Mouse (Mus musculus) midbrain, postnatal 0 days (tissue): ENCODE results near the gene Oprl1. TPM values are rescaled to one million over a fixed set of nuclear protein-coding genes. Genes with fewer than 3 reads are reported as not detected.

ENCODE experiments used
- ATAC-seq: fragments of 200-750 bp; cut with Nextera tagmentation; 2 replicates; pipeline ENCODE4 v1.8.0; 2017; ENCODE audit warnings: moderate number of reproducible peaks, mild to moderate bottlenecking, moderate TSS enrichment, moderate library complexity; ENCODE audit not compliant: low FRiP score
- DNase-seq: peaks from one replicate; pipeline ENCODE4 v3.0.0-alpha.2; 2015; ENCODE audit warnings: low spot score
- H3K27ac ChIP-seq: fragments of 300-500 bp; sonication (generic); 2 replicates; pipeline ENCODE4 v1.5.1; 2014; ENCODE audit warnings: low read depth, mild to moderate bottlenecking, low read length, mixed read lengths
- H3K27me3 ChIP-seq: fragments of 300-500 bp; sonication (generic); 2 replicates; pipeline ENCODE4 v1.6.1; 2014; ENCODE audit warnings: low read length, control low read depth, mixed read lengths; ENCODE audit not compliant: insufficient read depth
- H3K36me3 ChIP-seq: fragments of 300-500 bp; sonication (generic); 2 replicates; pipeline ENCODE4 v1.6.1; 2014; ENCODE audit warnings: low read length, control low read depth, mixed read lengths; ENCODE audit not compliant: insufficient read depth
- H3K4me1 ChIP-seq: fragments of 300-500 bp; sonication (generic); 2 replicates; pipeline ENCODE4 v1.6.1; 2014; ENCODE audit warnings: mild to moderate bottlenecking, control low read depth, antibody characterized with exemption, low read length, mixed read lengths; ENCODE audit not compliant: insufficient read depth
- H3K4me2 ChIP-seq: fragments of 300-500 bp; sonication (generic); 2 replicates; pipeline ENCODE4 v1.6.1; 2014; ENCODE audit warnings: low read depth, mild to moderate bottlenecking, low read length, mixed read lengths; ENCODE audit not compliant: poor library complexity, severe bottlenecking
- H3K4me3 ChIP-seq: fragments of 300-500 bp; sonication (generic); 2 replicates; pipeline ENCODE4 v1.5.1; 2014; ENCODE audit warnings: low read depth, mild to moderate bottlenecking, low read length, moderate library complexity
- H3K9ac ChIP-seq: fragments of 300-500 bp; sonication (generic); replicated peaks from 2 replicates; pipeline ENCODE4 v1.6.1; 2014; ENCODE audit warnings: mild to moderate bottlenecking, low read length, moderate library complexity, mixed read lengths; ENCODE audit not compliant: poor library complexity, severe bottlenecking
- H3K9me3 ChIP-seq: fragments of 300-500 bp; sonication (generic); 2 replicates; pipeline ENCODE4 v1.6.1; 2016; ENCODE audit warnings: low read length, control low read depth
- CTCF ChIP-seq: IDR thresholded peaks from 2 replicates; pipeline ENCODE4 v1.5.1; 2016; ENCODE audit warnings: antibody characterized with exemption, mild to moderate bottlenecking
- WGBS: fragments of 180-500 bp; shearing (Covaris S2); extraction: QIAGEN DNeasy Blood & Tissue Kit; methylation state at CpG from one replicate; pipeline ENCODE4 v1.1.7; 2014; 5-methylcytosine and 5-hydroxymethylcytosine counted together
- polyA plus RNA-seq: library from polyadenylated mRNA; unstranded; fragments of >200 nt; fragmentation: Nextera tagmentation; extraction: Ambion mirVana; gene quantifications from 2 replicates; pipeline ENCODE4 v1.2.1, GENCODE M21; 2015
- total RNA-seq: library from RNA; depleted of rRNA; stranded (reverse); fragments of >200 nt; gene quantifications from 2 replicates; pipeline ENCODE4 v1.2.3, GENCODE M21; 2014; rRNA removed

The Oprl1 gene
- total and polyA plus RNA-seq, 2 experiments from 2014 or later = 88.1 to 210 TPM

- H3K4me3 ChIP-seq = peak overlapping the region; percentile 55
- no peak for DNase-seq
- no peaks in the 10 kb centered on the region for H3K9me3 ChIP-seq
- H3K27ac ChIP-seq = no peak overlapping the region
- ATAC-seq = no peak
- H3K9ac ChIP-seq = 0 out of 2 replicates have a peak overlapping the region, but pooled peaks have one; percentile 13
- H3K36me3 ChIP-seq = no peaks in the 10 kb centered on the region
- TF ChIP-seq CTCF = no peak
- H3K4me1 ChIP-seq = peaks cover 17% of the 10 kb centered on the region
- WGBS = 61% methylated on average over 2 of the region's 2 CpGs
- no peaks in the 10 kb centered on the region for H3K27me3 ChIP-seq
- H3K4me2 ChIP-seq = peak overlapping the region; percentile 76
Observed at GRCm38 (mm10) chr2:181769397-181769796, 54.6 kb downstream of the Oprl1 start.

Other genes with a start within 250 kb of the Oprl1 start
- not detected in 2 replicates for gene Abhd16b, start 221.8 kb upstream of the Oprl1 start, total RNA-seq
- not detected in 2 replicates for gene Abhd16b, start 221.8 kb upstream of the Oprl1 start, polyA plus RNA-seq
- 69.5 and 85.6 TPM in 2 replicates for gene Tpd52l2, start 217.9 kb upstream of the Oprl1 start, total RNA-seq
- 112 and 116 TPM in 2 replicates for gene Tpd52l2, start 217.9 kb upstream of the Oprl1 start, polyA plus RNA-seq
- 416 and 487 TPM in 2 replicates for gene Dnajc5, start 194.5 kb upstream of the Oprl1 start, total RNA-seq
- gene Dnajc5, start 194.5 kb upstream of the Oprl1 start, polyA plus RNA-seq = 303 and 316 TPM in 2 replicates
- 49.8 and 63.9 TPM in 2 replicates for gene Uckl1, start 130.1 kb upstream of the Oprl1 start, total RNA-seq
- gene Uckl1, start 130.1 kb upstream of the Oprl1 start, polyA plus RNA-seq = 45.2 and 52.7 TPM in 2 replicates
- 34.4 and 39.3 TPM in 2 replicates for gene Prpf6, start 123.1 kb upstream of the Oprl1 start, total RNA-seq
- gene Prpf6, start 123.1 kb upstream of the Oprl1 start, polyA plus RNA-seq = 40.5 and 40.6 TPM in 2 replicates
- 60.0 and 85.1 TPM in 2 replicates for gene Zfp512b, start 122.2 kb upstream of the Oprl1 start, total RNA-seq
- gene Zfp512b, start 122.2 kb upstream of the Oprl1 start, polyA plus RNA-seq = 81.1 and 99.7 TPM in 2 replicates
- 140 and 142 TPM in 2 replicates for gene Samd10, start 115.8 kb upstream of the Oprl1 start, total RNA-seq
- gene Samd10, start 115.8 kb upstream of the Oprl1 start, polyA plus RNA-seq = 174 and 179 TPM in 2 replicates
- not detected in 2 replicates for gene Gm29797, start 58.0 kb upstream of the Oprl1 start, total RNA-seq
- not detected in 2 replicates for gene Gm29797, start 58.0 kb upstream of the Oprl1 start, polyA plus RNA-seq
- 8.3 and 15.4 TPM in 2 replicates for gene Sox18, start 43.4 kb upstream of the Oprl1 start, total RNA-seq
- gene Sox18, start 43.4 kb upstream of the Oprl1 start, polyA plus RNA-seq = 9.2 and 11.2 TPM in 2 replicates
- gene Tcea2, start 34.7 kb upstream of the Oprl1 start, total RNA-seq = 50.8 and 54.4 TPM in 2 replicates
- 61.9 and 68.2 TPM in 2 replicates for gene Tcea2, start 34.7 kb upstream of the Oprl1 start, polyA plus RNA-seq
- 51.2 and 65.2 TPM in 2 replicates for gene Rgs19, start 21.0 kb upstream of the Oprl1 start, total RNA-seq
- 63.6 and 69.4 TPM in 2 replicates for gene Rgs19, start 21.0 kb upstream of the Oprl1 start, polyA plus RNA-seq
- gene Lkaaear1, start 16.6 kb upstream of the Oprl1 start, total RNA-seq = not detected in 2 replicates
- gene Lkaaear1, start 16.6 kb upstream of the Oprl1 start, polyA plus RNA-seq = not detected in 2 replicates
- gene Myt1, start 48.3 kb downstream of the Oprl1 start, total RNA-seq = 47.7 and 57.4 TPM in 2 replicates
- gene Myt1, start 48.3 kb downstream of the Oprl1 start, polyA plus RNA-seq = 5.5 and 7.6 TPM in 2 replicates
- 28.9 and 37.4 TPM in 2 replicates for gene Pcmtd2, start 122.8 kb downstream of the Oprl1 start, total RNA-seq
- 21.6 and 22.5 TPM in 2 replicates for gene Pcmtd2, start 122.8 kb downstream of the Oprl1 start, polyA plus RNA-seq
- gene Polr3k, start 149.3 kb downstream of the Oprl1 start, total RNA-seq = 46.9 and 55.3 TPM in 2 replicates
- gene Polr3k, start 149.3 kb downstream of the Oprl1 start, polyA plus RNA-seq = 69.9 and 70.9 TPM in 2 replicates